17 mouse cellular contexts compared by ENCODE assay signal in the genomic region with DNA sequence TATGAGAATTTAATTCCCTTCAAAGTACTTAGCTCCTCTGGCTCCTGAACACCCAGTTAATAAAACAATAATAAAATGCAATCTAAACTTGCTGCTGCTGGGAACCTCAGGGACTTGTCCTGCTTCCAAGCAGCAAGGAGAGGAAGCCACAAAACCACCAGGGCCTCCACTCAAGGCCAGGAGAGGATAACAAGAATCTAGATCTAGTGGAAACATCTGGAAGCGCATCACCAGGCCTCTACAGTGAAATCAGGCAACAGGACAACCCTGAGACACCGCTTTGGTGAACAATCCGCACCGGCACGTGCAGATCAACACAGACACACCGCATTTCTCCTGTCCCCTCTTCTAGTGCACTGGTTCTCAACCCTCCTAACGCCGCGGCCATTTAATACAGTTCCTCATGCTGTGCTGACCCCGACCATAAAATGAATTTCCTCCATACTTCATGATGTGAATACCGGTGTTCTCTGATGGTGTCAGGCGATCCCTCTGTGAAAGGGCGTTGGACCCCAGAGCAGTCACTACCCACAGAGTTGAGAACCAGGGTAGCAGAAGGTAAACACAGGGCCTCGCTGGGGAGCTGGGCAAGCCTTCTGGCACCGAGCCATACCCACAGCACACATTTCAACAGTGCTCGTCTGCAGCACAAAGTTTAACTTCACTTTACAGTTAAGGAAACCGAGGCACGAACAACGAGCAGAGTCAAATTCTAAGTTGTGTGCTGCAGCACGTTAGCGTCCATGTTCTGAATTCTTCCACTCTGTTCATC. TPM values are rescaled to one million over a fixed set of nuclear protein-coding genes. Genes with fewer than 3 reads are reported as not detected.
DNase-seq lines count a peak whose midpoint lies in the region; ATAC-seq lines count a peak whose summit lies in the region.
"Had no signal": no experiment of that assay in that cellular context is flagged by ENCODE, and none has a peak within 500 bp of the region (broad histone marks: within the 10 kb centered on the region; RNA-seq: fewer than 3 reads in every experiment).

No protein-coding gene starts in this region.

- no peaks in the 10 kb centered on the region for H3K9me3 ChIP-seq in kidney, embryonic 15.5 days (replicated peaks)
- H3K9me3 ChIP-seq: G1E; limb, embryonic 15.5 days; midbrain, embryonic 12.5 days had no signal

- H3K4me3 ChIP-seq in kidney, embryonic 15.5 days (replicated peaks), result no peak overlapping the region
- H3K4me3 ChIP-seq: limb, embryonic 15.5 days; midbrain, embryonic 12.5 days had no signal

- peak; percentile 17 to 45 for DNase-seq in kidney, adult 8-10 months
- peak; percentile 32 for DNase-seq in thymus, postnatal 0 days (ENCODE audit: low spot score)
- no peak for DNase-seq in thymus, postnatal 4 days
- no peak for DNase-seq in urinary bladder, adult 2 months (ENCODE audit: low spot score)
- no peak for DNase-seq in cerebellum, postnatal 14 days
- DNase-seq in adrenal gland, postnatal 4 days (ENCODE audit: low spot score in 2 of 2), result no peak
- DNase-seq: adrenal gland, adult 8-10 months; cerebellum, adult 11 months; forebrain, postnatal 0 days; heart, postnatal 4 days; liver, postnatal 0 days; right cerebral cortex, adult 18-20 months had no signal

- H3K4me1 ChIP-seq in kidney, embryonic 15.5 days, result no peaks in the 10 kb centered on the region
- H3K4me1 ChIP-seq: midbrain, embryonic 12.5 days had no signal

- no peak overlapping the region for H3K4me2 ChIP-seq in kidney, embryonic 15.5 days
- H3K4me2 ChIP-seq: limb, embryonic 15.5 days; midbrain, embryonic 12.5 days had no signal

- no peak for ATAC-seq in kidney, embryonic 15.5 days (replicated peaks; ENCODE audit: low FRiP score)
- peak; percentile 55 for ATAC-seq in granulocyte monocyte progenitor cell, adult 5-6 weeks (replicated peaks; ENCODE audit: poor library complexity, severe bottlenecking)
- ATAC-seq: forebrain, postnatal 0 days; liver, postnatal 0 days had no signal

- H3K36me3 ChIP-seq in kidney, embryonic 15.5 days, result no peaks in the 10 kb centered on the region
- H3K36me3 ChIP-seq: G1E; limb, embryonic 15.5 days; midbrain, embryonic 12.5 days had no signal

- H3K9ac ChIP-seq in kidney, embryonic 15.5 days, result no peak overlapping the region
- H3K9ac ChIP-seq: forebrain, postnatal 0 days; limb, embryonic 15.5 days; liver, postnatal 0 days; midbrain, embryonic 12.5 days had no signal

- WGBS in kidney, embryonic 15.5 days, result 84% methylated on average over 21 of the region's 21 CpGs

- H3K27ac ChIP-seq in kidney, embryonic 15.5 days, result no peak overlapping the region
- H3K27ac ChIP-seq: limb, embryonic 15.5 days; midbrain, embryonic 12.5 days had no signal

- 0 out of 2 replicates have a peak, but pooled peaks cover 3% of the 10 kb centered on the region for H3K27me3 ChIP-seq in kidney, embryonic 15.5 days
- H3K27me3 ChIP-seq: limb, embryonic 15.5 days; midbrain, embryonic 12.5 days had no signal

RNA-seq across cellular contexts. Expression of gene Bicdl1, which starts 9.0 kb away (rescaled TPM):
- 10.6 and 12.0 TPM in 2 replicates for polyA plus RNA-seq in kidney, embryonic 15.5 days (2015; fragmentation: Nextera tagmentation; extraction: Ambion mirVana)
- polyA plus RNA-seq in thymus, postnatal 0 days (2015; fragmentation: Nextera tagmentation; extraction: Ambion mirVana), result 16.9 and 19.4 TPM in 2 replicates
- 1.1 TPM in 1 of 2 replicates, not detected in the other for total RNA-seq in granulocyte monocyte progenitor cell, adult 5-6 weeks (2014; fragmentation: Nextera tagmentation)
- total RNA-seq in granulocyte monocyte progenitor cell, adult 5-6 weeks (2017), result 0.34 and 2.3 TPM in 2 replicates
- 46.5 and 55.3 TPM in 2 replicates for polyA plus RNA-seq in urinary bladder, adult 2 months (2012; rRNA removed)
- total RNA-seq in adrenal gland, postnatal 4 days (2021), result 10 to 100 TPM; 16.1 to 18.0 TPM

Comparison
In these comparisons a context has a peak if more than half of its experiments do, and no peak if none do; other contexts are left out.
1. DNase-seq: peak in kidney, adult 8-10 months (2 of 2) and thymus, postnatal 0 days (single experiment); none in thymus, postnatal 4 days (single experiment), urinary bladder, adult 2 months (single experiment), cerebellum, postnatal 14 days (0 of 2) and adrenal gland, postnatal 4 days (0 of 2).